Mouse (Mus musculus) heart, embryonic 12.5 days (tissue): Measurements from ENCODE around the gene Fdxacb1. TPM values are rescaled to one million over a fixed set of nuclear protein-coding genes. Genes with fewer than 3 reads are reported as not detected.

Source experiments
- ATAC-seq: fragments of 200-750 bp; cut with Nextera tagmentation; 2 replicates; pipeline ENCODE4 v1.8.0; 2017; ENCODE audit warnings: moderate TSS enrichment, moderate library complexity; ENCODE audit not compliant: insufficient number of reproducible peaks, low FRiP score
- H3K27ac ChIP-seq: fragments of 300-500 bp; sonication (generic); 2 replicates; pipeline ENCODE4 v1.5.1; 2016; ENCODE audit warnings: mild to moderate bottlenecking, moderate library complexity; ENCODE audit not compliant: poor library complexity, severe bottlenecking
- H3K27me3 ChIP-seq: fragments of 300-500 bp; sonication (generic); replicated peaks from 2 replicates; pipeline ENCODE4 v1.6.1; 2016; ENCODE audit warnings: mild to moderate bottlenecking, moderate library complexity
- H3K36me3 ChIP-seq: fragments of 300-500 bp; sonication (generic); 2 replicates; pipeline ENCODE4 v1.6.1; 2016; ENCODE audit warnings: mild to moderate bottlenecking, moderate library complexity
- H3K4me1 ChIP-seq: fragments of 300-500 bp; sonication (generic); replicated peaks from 2 replicates; pipeline ENCODE4 v1.6.1; 2016; ENCODE audit warnings: mild to moderate bottlenecking
- H3K4me2 ChIP-seq: fragments of 300-500 bp; sonication (generic); 2 replicates; pipeline ENCODE4 v1.6.1; 2016; ENCODE audit warnings: mild to moderate bottlenecking, moderate library complexity
- H3K4me3 ChIP-seq: fragments of 300-500 bp; sonication (generic); 2 replicates; pipeline ENCODE4 v1.5.1; 2016; ENCODE audit warnings: mild to moderate bottlenecking
- H3K9ac ChIP-seq: fragments of 300-500 bp; sonication (generic); 2 replicates; pipeline ENCODE4 v1.6.1; 2016; ENCODE audit warnings: mild to moderate bottlenecking, moderate library complexity
- H3K9me3 ChIP-seq: fragments of 300-500 bp; sonication (generic); replicated peaks from 2 replicates; pipeline ENCODE4 v1.6.1; 2016; ENCODE audit warnings: mild to moderate bottlenecking, moderate library complexity
- whole genome bisulfite sequencing: fragments of 180-500 bp; shearing (Covaris S2); methylation state at CpG from one replicate; pipeline ENCODE4 v1.1.7; 2016; 5-methylcytosine and 5-hydroxymethylcytosine counted together
- polyA plus RNA-seq: library from polyadenylated mRNA; unstranded; fragments of >200 nt; fragmentation: Nextera tagmentation; extraction: Ambion mirVana; gene quantifications from 2 replicates; pipeline ENCODE4 v1.2.1, GENCODE M21; 2016

Gene Fdxacb1
- polyA plus RNA-seq, 1 experiment from 2014 or later = 10.3 TPM

GRCm38 (mm10) chr9:50808471-50808870 is 40.4 kb downstream of the Fdxacb1 start:
- 88% methylated on average over 6 of the region's 6 CpGs for WGBS
- no peak overlapping the region for H3K4me3 ChIP-seq
- H3K9ac ChIP-seq = no peak overlapping the region
- H3K9me3 ChIP-seq = no peaks in the 10 kb centered on the region
- H3K27me3 ChIP-seq = no peaks in the 10 kb centered on the region
- ATAC-seq = no peak
- H3K4me2 ChIP-seq = no peak overlapping the region
- H3K36me3 ChIP-seq = peaks cover 80% of the 10 kb centered on the region
- H3K27ac ChIP-seq = no peak overlapping the region
- H3K4me1 ChIP-seq = peaks cover 5% of the 10 kb centered on the region

- peaks cover 5% of the 10 kb centered on the region for H3K4me1 ChIP-seq
- no peaks in the 10 kb centered on the region for H3K27me3 ChIP-seq
- H3K9me3 ChIP-seq = no peaks in the 10 kb centered on the region
- 93% methylated on average over 13 of the region's 13 CpGs for WGBS
- H3K4me3 ChIP-seq = no peak overlapping the region
- no peak overlapping the region for H3K27ac ChIP-seq
- no peak for ATAC-seq
- peaks cover 80% of the 10 kb centered on the region for H3K36me3 ChIP-seq
- no peak overlapping the region for H3K9ac ChIP-seq
- no peak overlapping the region for H3K4me2 ChIP-seq
Measured at GRCm38 (mm10) chr9:50809146-50809545, 41.1 kb downstream of the Fdxacb1 start.

DNA sequence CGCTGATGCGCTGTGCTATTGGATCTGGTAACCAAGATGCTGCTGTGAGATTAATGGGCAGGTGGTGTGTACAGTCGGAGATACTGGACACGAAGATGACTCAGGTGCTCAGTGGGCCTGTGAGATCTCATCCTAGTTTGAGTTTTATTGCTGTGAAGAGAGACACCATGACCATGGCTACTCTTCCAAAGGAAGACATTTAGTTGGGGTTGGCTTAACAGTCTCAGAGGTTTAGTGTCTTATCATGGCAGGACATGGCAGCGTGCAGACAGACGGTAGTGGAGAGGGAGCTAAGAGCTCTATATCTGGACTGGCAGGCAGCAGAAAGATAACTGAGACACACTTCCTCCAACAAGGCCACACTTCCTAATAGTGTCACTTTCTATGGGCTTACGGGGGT is 43.2 kb downstream of the Fdxacb1 start:
- ATAC-seq = peak; percentile 68; the same call in 1 of the 2 replicates
- H3K4me3 ChIP-seq = no peak overlapping the region
- H3K36me3 ChIP-seq = peaks cover 74% of the 10 kb centered on the region
- no peak overlapping the region for H3K4me2 ChIP-seq
- H3K27me3 ChIP-seq = no peaks in the 10 kb centered on the region
- H3K4me1 ChIP-seq = peaks cover 5% of the 10 kb centered on the region
- no peaks in the 10 kb centered on the region for H3K9me3 ChIP-seq
- H3K27ac ChIP-seq = no peak overlapping the region
- 50% methylated on average over 7 of the region's 7 CpGs for WGBS
- H3K9ac ChIP-seq = no peak overlapping the region

- Histone ChIP-seq H3K4me3 (no peak overlapping the region), H3K36me3 (peaks cover 73% of the 10 kb centered on the region), H3K9me3 (no peaks in the 10 kb centered on the region), H3K4me2 (no peak overlapping the region), H3K27ac (no peak overlapping the region), H3K4me1 (peaks cover 5% of the 10 kb centered on the region), H3K9ac (no peak overlapping the region), H3K27me3 (no peaks in the 10 kb centered on the region)
- 66% methylated on average over 2 of the region's 2 CpGs for WGBS
- no peak for ATAC-seq
Measured at GRCm38 (mm10) chr9:50811746-50812145, 43.7 kb downstream of the Fdxacb1 start.

- H3K27me3 ChIP-seq = no peaks in the 10 kb centered on the region
- H3K4me2 ChIP-seq = no peak overlapping the region
- no peak overlapping the region for H3K4me3 ChIP-seq
- no peak overlapping the region for H3K27ac ChIP-seq
- peaks cover 5% of the 10 kb centered on the region for H3K4me1 ChIP-seq
- ATAC-seq = no peak
- peaks cover 69% of the 10 kb centered on the region for H3K36me3 ChIP-seq
- H3K9ac ChIP-seq = no peak overlapping the region
- H3K9me3 ChIP-seq = no peaks in the 10 kb centered on the region
- WGBS = 89% methylated on average over 5 of the region's 5 CpGs
Measured at GRCm38 (mm10) chr9:50813796-50814195, 45.8 kb downstream of the Fdxacb1 start.

GRCm38 (mm10) chr9:50815666-50816065 is 47.6 kb downstream of the Fdxacb1 start:
- H3K9ac ChIP-seq = no peak overlapping the region
- H3K36me3 ChIP-seq = peaks cover 62% of the 10 kb centered on the region
- H3K4me2 ChIP-seq = no peak overlapping the region
- H3K27ac ChIP-seq = no peak overlapping the region
- no peak for ATAC-seq
- H3K4me3 ChIP-seq = no peak overlapping the region
- H3K4me1 ChIP-seq = peaks cover 5% of the 10 kb centered on the region
- H3K9me3 ChIP-seq = no peaks in the 10 kb centered on the region
- WGBS = 93% methylated on average over 4 of the region's 4 CpGs
- H3K27me3 ChIP-seq = no peaks in the 10 kb centered on the region

DNA sequence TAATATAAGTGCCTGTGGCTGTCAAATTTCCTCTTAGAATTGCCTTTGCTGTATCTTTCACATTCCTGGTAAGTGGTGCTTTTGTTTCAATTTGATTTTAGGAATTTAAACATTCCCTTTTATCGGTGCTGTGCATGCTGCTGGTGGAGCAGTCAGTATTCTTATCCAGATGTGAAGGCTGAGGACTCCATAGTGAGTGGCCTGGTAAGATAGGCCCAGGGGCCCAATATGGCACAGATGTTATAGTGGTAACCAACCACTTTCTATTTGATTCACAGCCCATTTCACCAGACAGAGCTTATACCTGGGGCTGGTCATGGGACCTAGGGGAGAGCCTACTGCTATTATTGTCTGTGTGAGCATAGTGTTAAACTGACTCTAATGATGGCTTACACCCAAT is 48.5 kb downstream of the Fdxacb1 start:
- no peaks in the 10 kb centered on the region for H3K9me3 ChIP-seq
- no peak overlapping the region for H3K4me2 ChIP-seq
- no peak overlapping the region for H3K4me3 ChIP-seq
- no peaks in the 10 kb centered on the region for H3K4me1 ChIP-seq
- H3K9ac ChIP-seq = no peak overlapping the region
- H3K36me3 ChIP-seq = peaks cover 58% of the 10 kb centered on the region
- WGBS = 80% methylated on average over 1 of the region's 1 CpGs
- H3K27ac ChIP-seq = no peak overlapping the region
- H3K27me3 ChIP-seq = no peaks in the 10 kb centered on the region
- no peak for ATAC-seq

- WGBS = 83% methylated on average over 6 of the region's 6 CpGs
- Histone ChIP-seq H3K4me1 (no peaks in the 10 kb centered on the region), H3K4me3 (no peak overlapping the region), H3K9me3 (no peaks in the 10 kb centered on the region), H3K9ac (no peak overlapping the region), H3K36me3 (peaks cover 65% of the 10 kb centered on the region), H3K27ac (no peak overlapping the region), H3K4me2 (no peak overlapping the region), H3K27me3 (no peaks in the 10 kb centered on the region)
- no peak for ATAC-seq
Measured at GRCm38 (mm10) chr9:50818050-50818449, 50.0 kb downstream of the Fdxacb1 start.

GRCm38 (mm10) chr9:50819716-50820115 is 51.7 kb downstream of the Fdxacb1 start:
- 90% methylated on average over 6 of the region's 6 CpGs for WGBS
- peaks cover 59% of the 10 kb centered on the region for H3K36me3 ChIP-seq

DNA sequence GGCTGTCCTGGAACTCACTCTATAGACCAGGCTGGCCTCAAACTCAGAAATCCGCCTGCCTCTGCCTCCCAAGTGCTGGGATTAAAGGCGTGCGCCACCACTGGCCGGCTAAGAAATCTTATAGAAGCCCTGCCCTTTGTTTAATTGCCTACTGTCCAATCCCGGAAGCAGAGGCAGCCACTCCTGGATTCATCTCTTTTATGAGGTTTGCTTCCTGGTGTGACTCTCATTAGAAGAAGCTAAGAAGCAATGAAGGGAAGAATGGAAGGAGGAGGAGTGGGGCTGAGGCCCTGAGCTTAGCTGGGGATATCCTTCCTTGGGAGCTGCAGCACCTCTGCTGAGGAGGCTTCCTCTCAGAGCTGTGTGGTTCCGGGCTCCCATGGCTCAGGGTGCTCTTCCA is 53.6 kb downstream of the Fdxacb1 start:
- 93% methylated on average over 6 of the region's 6 CpGs for WGBS
- H3K4me3 ChIP-seq = no peak overlapping the region
- no peaks in the 10 kb centered on the region for H3K4me1 ChIP-seq
- H3K27ac ChIP-seq = no peak overlapping the region
- no peak overlapping the region for H3K9ac ChIP-seq
- peaks cover 52% of the 10 kb centered on the region for H3K36me3 ChIP-seq
- H3K4me2 ChIP-seq = no peak overlapping the region
- no peaks in the 10 kb centered on the region for H3K27me3 ChIP-seq
- no peaks in the 10 kb centered on the region for H3K9me3 ChIP-seq
- no peak for ATAC-seq

More at GRCm38 (mm10) chr9:50819716-50820115, 51.7 kb downstream of the Fdxacb1 start:
- no peak overlapping the region for H3K4me3 ChIP-seq
- no peaks in the 10 kb centered on the region for H3K9me3 ChIP-seq
- H3K27ac ChIP-seq = no peak overlapping the region
- no peaks in the 10 kb centered on the region for H3K4me1 ChIP-seq
- H3K27me3 ChIP-seq = no peaks in the 10 kb centered on the region
- no peak overlapping the region for H3K9ac ChIP-seq
- no peak overlapping the region for H3K4me2 ChIP-seq
- no peak for ATAC-seq

GRCm38 (mm10) chr9:50822216-50822615 is 54.2 kb downstream of the Fdxacb1 start:
- no peak overlapping the region for H3K4me3 ChIP-seq
- no peak overlapping the region for H3K27ac ChIP-seq
- H3K9ac ChIP-seq = no peak overlapping the region
- WGBS = 90% methylated on average over 5 of the region's 5 CpGs
- no peaks in the 10 kb centered on the region for H3K27me3 ChIP-seq
- no peaks in the 10 kb centered on the region for H3K9me3 ChIP-seq
- H3K36me3 ChIP-seq = peaks cover 47% of the 10 kb centered on the region
- ATAC-seq = no peak
- no peaks in the 10 kb centered on the region for H3K4me1 ChIP-seq
- H3K4me2 ChIP-seq = no peak overlapping the region
